Mouse (Mus musculus) midbrain, embryonic 16.5 days (tissue): ENCODE results near the gene Clmp. TPM values are rescaled to one million over a fixed set of nuclear protein-coding genes. Genes with fewer than 3 reads are reported as not detected.
"Not testable (repeated sequence)": the region's sequence is repeated elsewhere in the genome, so short reads cannot be mapped to it uniquely, and the experiment has no call there.

Source experiments
- ATAC-seq: fragments of 200-750 bp; cut with Nextera tagmentation; 2 replicates; pipeline ENCODE4 v1.8.0; 2017; ENCODE audit warnings: moderate TSS enrichment
- H3K27ac ChIP-seq: fragments of 300-500 bp; sonication (generic); 2 replicates; pipeline ENCODE4 v1.5.1; 2014; ENCODE audit warnings: mild to moderate bottlenecking, low read length, mixed read lengths
- H3K27me3 ChIP-seq: fragments of 300-500 bp; sonication (generic); 2 replicates; pipeline ENCODE4 v1.6.1; 2014; ENCODE audit warnings: low read depth, low read length, mixed read lengths; ENCODE audit not compliant: control insufficient read depth, insufficient read depth
- H3K36me3 ChIP-seq: fragments of 300-500 bp; sonication (generic); 2 replicates; pipeline ENCODE4 v1.6.1; 2014; ENCODE audit warnings: mild to moderate bottlenecking, low read length, moderate library complexity, mixed read lengths; ENCODE audit not compliant: control insufficient read depth, insufficient read depth
- H3K4me1 ChIP-seq: fragments of 300-500 bp; sonication (generic); 2 replicates; pipeline ENCODE4 v1.6.1; 2014; ENCODE audit warnings: mild to moderate bottlenecking, low read length, mixed read lengths; ENCODE audit not compliant: control insufficient read depth, insufficient read depth
- H3K4me2 ChIP-seq: fragments of 300-500 bp; sonication (generic); 2 replicates; pipeline ENCODE4 v1.6.1; 2014; ENCODE audit warnings: mild to moderate bottlenecking, low read length, mixed read lengths
- H3K4me3 ChIP-seq: fragments of 300-500 bp; sonication (generic); 2 replicates; pipeline ENCODE4 v1.5.1; 2014; ENCODE audit warnings: low read depth, mild to moderate bottlenecking, low read length, moderate library complexity, mixed read lengths
- H3K9ac ChIP-seq: fragments of 300-500 bp; sonication (generic); 2 replicates; pipeline ENCODE4 v1.6.1; 2014; ENCODE audit warnings: low read depth, low read length, mixed read lengths
- H3K9me3 ChIP-seq: fragments of 300-500 bp; sonication (generic); replicated peaks from 2 replicates; pipeline ENCODE4 v1.6.1; 2014; ENCODE audit warnings: mild to moderate bottlenecking, low read length, mixed read lengths; ENCODE audit not compliant: control insufficient read depth, poor library complexity, severe bottlenecking
- WGBS: fragments of 180-500 bp; shearing (Covaris S2); extraction: QIAGEN DNeasy Blood & Tissue Kit; methylation state at CpG from one replicate; pipeline ENCODE4 v1.1.7; 2014; 5-methylcytosine and 5-hydroxymethylcytosine counted together
- polyA plus RNA-seq: library from polyadenylated mRNA; unstranded; fragments of >200 nt; fragmentation: Nextera tagmentation; extraction: Ambion mirVana; gene quantifications from 2 replicates; pipeline ENCODE4 v1.2.1, GENCODE M21; 2015

The Clmp gene
- polyA plus RNA-seq, 1 experiment from 2014 or later, result 50.9 TPM

DNA sequence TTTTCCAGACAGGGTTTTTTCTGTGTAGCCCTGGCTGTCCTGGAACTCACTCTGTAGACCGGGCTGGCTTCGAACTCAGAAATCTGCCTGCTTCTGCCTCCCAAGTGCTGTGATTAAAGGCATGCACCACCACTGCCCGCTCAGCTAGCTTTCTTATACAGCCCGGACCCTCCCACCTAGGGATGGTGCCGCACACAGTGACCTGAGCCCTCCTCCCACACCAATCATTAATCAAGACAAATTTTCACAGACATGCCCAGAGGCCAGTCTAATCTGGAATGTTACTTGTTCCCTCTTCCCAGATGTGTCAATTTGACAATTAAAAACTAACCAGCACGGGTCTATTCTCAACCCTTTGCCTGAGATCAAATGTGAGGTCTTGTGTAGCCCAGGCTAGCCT, 87.4 kb downstream of the Clmp start:
- H3K9me3 ChIP-seq, H3K27me3 ChIP-seq, H3K27ac ChIP-seq, ATAC-seq, H3K9ac ChIP-seq, H3K36me3 ChIP-seq, H3K4me3 ChIP-seq, H3K4me1 ChIP-seq, H3K4me2 ChIP-seq: not testable (repeated sequence)
- WGBS, result 89% methylated on average over 6 of the region's 6 CpGs

DNA sequence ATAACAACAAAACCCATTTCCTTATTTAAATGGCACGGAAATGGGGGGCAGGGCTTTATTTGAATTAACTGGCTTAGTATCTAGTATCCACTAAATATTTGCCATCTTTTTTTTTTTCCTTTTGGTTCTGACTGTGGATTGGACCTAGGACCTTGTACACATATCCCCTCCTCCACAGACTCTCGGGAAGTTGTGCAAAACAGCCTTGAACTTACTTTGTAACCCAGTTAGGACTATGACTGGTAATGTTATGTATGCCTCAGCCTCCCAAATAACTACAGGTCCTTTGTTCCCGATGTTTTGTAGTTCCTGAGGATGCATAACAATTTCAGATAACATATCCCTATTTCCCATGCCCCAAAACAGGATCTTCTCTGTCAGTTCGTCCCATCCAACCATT, 88.1 kb downstream of the Clmp start:
- WGBS, result 87% methylated on average over 4 of the region's 4 CpGs
- no peak overlapping the region for H3K4me2 ChIP-seq
- no peak overlapping the region for H3K4me3 ChIP-seq
- no peaks in the 10 kb centered on the region for H3K36me3 ChIP-seq
- no peaks in the 10 kb centered on the region; the same call in 1 of the 2 replicates for H3K4me1 ChIP-seq
- H3K9me3 ChIP-seq, result no peaks in the 10 kb centered on the region
- ATAC-seq, result no peak
- no peak overlapping the region for H3K9ac ChIP-seq
- no peaks in the 10 kb centered on the region for H3K27me3 ChIP-seq
- H3K27ac ChIP-seq, result no peak overlapping the region

DNA sequence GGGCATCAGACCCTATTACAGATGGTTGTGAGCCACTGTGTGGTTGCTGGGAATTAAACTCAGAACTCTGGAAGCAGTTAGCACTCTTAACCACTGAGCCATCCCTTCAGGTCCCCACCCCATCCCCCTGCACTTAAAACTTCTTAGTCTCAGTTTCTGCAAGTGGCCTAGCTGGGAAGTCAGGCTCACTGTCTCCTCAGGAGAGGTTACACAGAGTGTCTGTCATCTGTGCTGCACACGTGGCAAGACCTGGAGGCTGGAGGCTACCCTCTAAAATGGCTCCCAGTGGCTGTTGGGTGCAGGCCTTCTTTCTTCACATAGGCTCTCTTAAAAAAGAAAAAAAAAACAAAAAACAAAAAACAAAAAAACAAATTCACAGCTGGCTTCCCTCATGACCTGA, 90.3 kb downstream of the Clmp start:
- no peaks in the 10 kb centered on the region; the same call in 1 of the 2 replicates for H3K4me1 ChIP-seq
- no peak overlapping the region for H3K4me2 ChIP-seq
- H3K4me3 ChIP-seq, result no peak overlapping the region
- ATAC-seq, result no peak
- H3K9ac ChIP-seq, result no peak overlapping the region
- WGBS, result 48% methylated on average over 1 of the region's 1 CpGs
- no peak overlapping the region for H3K27ac ChIP-seq
- no peaks in the 10 kb centered on the region for H3K27me3 ChIP-seq
- no peaks in the 10 kb centered on the region for H3K36me3 ChIP-seq
- H3K9me3 ChIP-seq, result no peaks in the 10 kb centered on the region

DNA sequence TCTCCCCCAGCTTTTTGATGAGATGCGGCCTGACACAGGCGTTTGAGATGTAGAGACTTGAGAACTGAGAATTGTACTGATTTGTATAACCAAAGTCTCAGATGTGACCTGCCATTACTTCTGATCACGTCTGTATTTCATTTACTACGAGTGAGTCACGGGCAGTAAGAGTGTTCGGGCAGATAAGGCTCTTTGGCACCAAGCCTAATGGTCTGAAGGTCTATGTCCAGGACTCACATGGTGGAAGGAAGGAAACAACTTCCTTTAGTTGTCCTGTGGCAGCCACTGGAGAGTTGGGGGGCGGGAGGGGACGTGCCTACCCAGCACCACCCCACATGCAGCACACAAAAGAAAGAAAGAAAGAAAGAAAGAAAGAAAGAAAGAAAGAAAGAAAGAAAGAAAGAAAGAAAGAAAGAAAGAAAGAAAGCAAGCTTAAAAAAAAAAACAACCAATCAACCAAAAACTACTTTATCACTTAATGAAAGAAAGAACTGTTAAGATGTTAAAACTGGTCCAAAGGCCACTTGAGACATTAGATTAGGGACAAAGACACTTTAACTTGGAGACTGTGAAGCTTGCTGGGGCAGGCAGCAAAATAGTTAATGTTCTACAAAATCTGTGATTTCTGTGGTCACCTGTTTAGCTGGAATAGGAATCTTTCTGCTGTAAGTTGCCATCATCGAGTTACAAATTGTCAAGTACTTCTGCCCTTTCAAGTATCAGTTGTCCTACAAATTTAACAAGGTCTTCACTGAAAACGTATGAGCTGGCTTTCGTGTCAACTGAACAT, 90.9 kb downstream of the Clmp start:
- ATAC-seq, result no peak
- H3K36me3 ChIP-seq, result no peaks in the 10 kb centered on the region
- H3K27ac ChIP-seq, result no peak overlapping the region
- H3K4me1 ChIP-seq, result no peaks in the 10 kb centered on the region; the same call in 1 of the 2 replicates
- H3K9me3 ChIP-seq, result no peaks in the 10 kb centered on the region
- no peak overlapping the region for H3K4me2 ChIP-seq
- WGBS, result 72% methylated on average over 11 of the region's 11 CpGs
- H3K27me3 ChIP-seq, result no peaks in the 10 kb centered on the region
- no peak overlapping the region for H3K9ac ChIP-seq
- no peak overlapping the region for H3K4me3 ChIP-seq

DNA sequence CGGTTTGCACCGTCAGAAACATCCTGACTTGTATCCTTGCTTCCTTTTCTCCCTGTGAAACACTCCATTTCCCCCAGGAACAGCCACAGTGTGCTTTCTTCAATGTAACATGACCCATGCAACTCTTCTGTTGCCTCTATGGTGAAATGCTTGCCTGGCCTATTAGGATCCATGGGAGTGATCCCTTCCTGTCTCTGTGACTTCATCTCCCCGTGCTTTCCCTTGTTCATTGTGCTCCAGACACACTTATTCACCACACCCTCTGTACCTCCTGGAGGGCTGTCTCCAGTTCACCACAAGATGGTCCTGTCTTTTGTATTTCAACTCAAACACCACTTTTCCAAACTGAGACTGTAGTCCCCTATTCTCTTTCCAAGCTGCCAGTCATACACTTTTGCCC, 94.3 kb downstream of the Clmp start:
- Histone ChIP-seq H3K9ac (no peak overlapping the region), H3K27me3 (no peaks in the 10 kb centered on the region), H3K4me3 (no peak overlapping the region), H3K27ac (no peak overlapping the region), H3K36me3 (no peaks in the 10 kb centered on the region), H3K4me1 (peaks cover 12% of the 10 kb centered on the region), H3K9me3 (no peaks in the 10 kb centered on the region), H3K4me2 (no peak overlapping the region)
- WGBS, result 72% methylated on average over 3 of the region's 3 CpGs
- no peak for ATAC-seq

DNA sequence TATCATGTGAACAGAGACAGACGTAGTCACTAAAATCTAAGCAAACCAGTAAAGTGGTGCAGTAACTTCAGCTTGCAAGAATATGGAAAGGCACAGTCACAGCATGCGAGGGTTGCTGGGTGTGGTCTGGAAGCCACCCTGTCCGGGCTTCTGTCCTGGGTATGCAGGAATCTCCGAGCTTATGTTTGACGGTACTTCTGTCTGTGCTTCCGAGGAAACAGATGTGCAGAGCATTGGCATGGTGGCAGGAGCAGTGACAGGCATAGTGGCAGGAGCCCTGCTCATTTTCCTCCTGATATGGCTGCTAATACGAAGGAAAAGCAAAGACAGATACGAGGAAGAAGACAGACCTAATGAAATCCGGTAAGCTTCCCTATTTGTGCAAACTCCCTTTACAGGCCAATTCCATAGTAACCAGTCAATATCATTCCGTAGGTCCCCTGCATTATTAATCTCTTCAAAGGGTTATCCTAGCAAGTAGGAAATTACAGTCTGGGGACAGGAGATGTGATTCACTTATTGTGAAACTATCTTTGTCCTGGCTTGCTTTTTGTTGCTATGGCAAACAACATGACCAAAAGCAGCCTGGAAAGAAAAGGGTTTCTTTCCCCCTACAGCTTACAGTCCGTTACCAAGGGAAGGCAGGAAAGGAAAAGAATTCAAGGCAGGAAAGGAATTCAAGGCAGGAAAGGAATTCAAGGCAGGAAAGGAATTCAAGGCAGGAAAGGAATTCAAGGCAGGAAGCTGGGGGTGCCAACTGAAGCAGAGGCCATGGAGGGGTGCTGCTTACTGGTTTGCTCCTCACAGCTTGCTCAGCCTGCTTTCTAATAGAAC, 95.3 kb downstream of the Clmp start:
- Histone ChIP-seq H3K27ac (peak overlapping the region; percentile 23), H3K27me3 (no peaks in the 10 kb centered on the region), H3K36me3 (no peaks in the 10 kb centered on the region), H3K9ac (no peak overlapping the region), H3K4me2 (no peak overlapping the region), H3K4me3 (no peak overlapping the region), H3K9me3 (no peaks in the 10 kb centered on the region), H3K4me1 (peaks cover 21% of the 10 kb centered on the region)
- ATAC-seq, result no peak
- 62% methylated on average over 11 of the region's 11 CpGs for WGBS

DNA sequence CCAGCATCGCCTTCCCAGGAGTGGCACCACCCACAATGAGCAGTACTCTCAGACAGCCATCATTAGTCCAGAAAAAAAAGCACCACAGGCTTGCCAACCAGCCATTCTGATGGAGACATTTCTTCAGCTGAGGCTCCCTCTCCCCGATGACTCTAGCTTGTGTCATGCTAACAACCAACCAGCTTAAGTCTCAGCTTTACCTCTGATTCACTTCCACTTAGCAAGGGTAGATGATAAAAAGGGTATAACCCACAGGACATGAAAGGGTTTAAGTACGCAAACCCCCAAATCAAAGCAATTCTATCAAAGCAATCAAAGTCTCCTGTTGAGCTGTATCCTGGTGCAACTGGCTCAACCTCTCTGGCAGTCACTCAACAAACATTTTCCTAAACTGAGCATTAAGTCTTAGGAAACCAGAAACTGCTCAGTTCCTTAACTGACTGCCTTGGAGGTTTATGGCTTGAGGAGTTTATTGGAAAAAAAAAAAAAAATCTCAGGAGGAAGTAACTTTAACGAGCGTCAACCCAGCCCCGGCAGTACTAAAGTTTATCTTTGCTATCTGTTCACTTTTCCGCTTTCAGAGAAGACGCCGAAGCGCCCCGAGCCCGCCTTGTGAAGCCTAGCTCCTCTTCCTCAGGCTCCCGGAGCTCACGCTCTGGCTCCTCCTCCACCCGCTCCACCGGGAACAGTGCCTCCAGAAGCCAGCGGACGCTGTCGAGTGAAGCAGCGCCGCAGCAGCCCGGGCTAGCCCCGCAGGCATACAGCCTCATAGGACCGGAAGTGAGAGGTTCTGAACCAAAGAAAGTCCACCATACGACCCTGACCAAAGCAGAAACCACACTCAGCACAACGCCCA, 96.2 kb downstream of the Clmp start:
- Histone ChIP-seq H3K4me3 (no peak overlapping the region), H3K9me3 (no peaks in the 10 kb centered on the region), H3K9ac (no peak overlapping the region), H3K36me3 (no peaks in the 10 kb centered on the region), H3K4me2 (0 out of 2 replicates have a peak overlapping the region, but pooled peaks have one; percentile 2), H3K27me3 (no peaks in the 10 kb centered on the region), H3K4me1 (peaks cover 21% of the 10 kb centered on the region), H3K27ac (no peak overlapping the region; the same call in 1 of the 2 replicates)
- 31% methylated on average over 26 of the region's 26 CpGs for WGBS
- no peak for ATAC-seq

DNA sequence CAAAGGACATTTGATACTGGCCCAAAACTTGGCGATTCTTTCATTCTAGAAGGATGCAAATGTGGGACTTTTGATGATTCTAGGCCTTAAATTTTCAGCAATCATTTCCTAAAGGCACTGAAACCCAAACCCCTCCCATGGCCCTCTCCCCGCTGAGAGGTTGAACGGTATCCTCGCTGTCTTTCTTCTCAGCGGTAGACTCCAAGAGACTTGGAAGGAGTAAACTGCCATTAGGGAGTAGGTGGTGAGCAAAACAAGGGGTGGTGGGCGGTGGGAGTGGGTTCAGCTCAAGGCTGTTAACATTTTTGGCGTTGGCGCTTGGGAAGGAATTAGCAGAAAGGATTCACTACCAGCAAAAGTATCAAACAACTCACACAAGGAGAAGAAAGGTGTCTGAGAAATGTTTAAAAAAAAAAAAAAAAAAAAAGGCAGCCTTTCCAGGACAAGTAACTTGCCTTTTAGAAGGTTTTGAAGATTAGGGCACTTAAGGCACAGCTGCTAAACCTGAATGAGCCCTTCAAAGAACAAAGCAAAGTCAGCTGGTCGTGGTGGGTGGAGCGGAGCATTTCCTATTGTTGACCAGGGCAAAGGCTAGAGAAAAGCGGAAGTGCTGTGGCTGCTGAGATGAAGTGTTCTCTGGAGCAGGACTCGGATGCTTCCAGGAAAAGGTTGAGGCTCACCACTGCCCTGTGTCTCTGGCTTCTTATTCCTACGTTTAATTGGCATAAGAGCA, 98.0 kb downstream of the Clmp start:
- Histone ChIP-seq H3K4me3 (no peak overlapping the region), H3K4me2 (peak overlapping the region; percentile 33), H3K4me1 (peaks cover 21% of the 10 kb centered on the region), H3K27me3 (no peaks in the 10 kb centered on the region), H3K9ac (peak overlapping the region; percentile 34; the same call in 1 of the 2 replicates), H3K36me3 (no peaks in the 10 kb centered on the region), H3K27ac (peak overlapping the region; percentile 86), H3K9me3 (no peaks in the 10 kb centered on the region)
- WGBS, result 8% methylated on average over 13 of the region's 13 CpGs
- peak; percentile 16; the same call in 1 of the 2 replicates for ATAC-seq
